Mouse (Mus musculus) CH12.LX (cell line): ENCODE measurements around the gene Slx1b.

Source experiments
- CTCF ChIP-seq, 2 experiments: IDR thresholded peaks in 1 of 2; conservative IDR thresholded peaks in 1 of 2; 2 replicates each; pipeline ENCODE4 v1.5.1; 2011 to 2012; ENCODE audit warnings: low read depth in 2 of 2, low read length in 2 of 2, improper control_type of control experiment in 1 of 2, inconsistent platforms in 1 of 2, mild to moderate bottlenecking in 1 of 2, moderate library complexity in 1 of 2
- ELF1 ChIP-seq: IDR thresholded peaks from 2 replicates; pipeline ENCODE4 v1.6.1; 2014; ENCODE audit warnings: low read depth, mild to moderate bottlenecking, inconsistent platforms, low read length, improper control_type of control experiment
- JUND ChIP-seq: conservative IDR thresholded peaks from 2 replicates; pipeline ENCODE4 v1.6.1; 2011; ENCODE audit warnings: low read depth, low read length, improper control_type of control experiment
- MAFK ChIP-seq: IDR thresholded peaks from 2 replicates; pipeline ENCODE4 v1.6.1; 2011; ENCODE audit warnings: low read length, improper control_type of control experiment; ENCODE audit not compliant: insufficient replicate concordance
- NRF1 ChIP-seq: IDR thresholded peaks from 2 replicates; pipeline ENCODE4 v1.6.1; 2014; ENCODE audit warnings: low read depth, mild to moderate bottlenecking, inconsistent platforms, low read length, improper control_type of control experiment, moderate library complexity

GRCm38 (mm10) chr7:126725077-126725476 is 29.5 kb upstream of the Slx1b start:
- TF ChIP-seq CTCF (conservative IDR thresholded peaks at IDR 0.05 in 1 of 2, IDR thresholded peaks at IDR 0.05 in 1 of 2; ENCODE audit: low read depth in 2 of 2, low read length in 2 of 2) (no peak), MAFK (no peak), NRF1 (no peak), JUND (no peak), ELF1 (no peak)
